Mouse (Mus musculus) spleen, adult 18-20 months (tissue): ENCODE results near the gene Arhgap15.

Experiments
- DNase-seq, 2 experiments: peaks; one replicate each; pipeline ENCODE4 v3.0.0; 2022; ENCODE audit warnings: mixed read lengths in 2 of 2

The Arhgap15 gene

GRCm38 (mm10) chr2:44121162-44121561 is 372.5 kb downstream of the Arhgap15 start:
- DNase-seq = no peak

- DNase-seq = no peak
Measured at GRCm38 (mm10) chr2:44123246-44123645, 374.6 kb downstream of the Arhgap15 start.

GRCm38 (mm10) chr2:44124093-44124492 is 375.5 kb downstream of the Arhgap15 start:
- no peak for DNase-seq

- no peak for DNase-seq
Measured at GRCm38 (mm10) chr2:44124683-44125082, 376.1 kb downstream of the Arhgap15 start.

- DNase-seq = no peak
Measured at GRCm38 (mm10) chr2:44126044-44126695, 377.5 kb downstream of the Arhgap15 start.

GRCm38 (mm10) chr2:44129533-44129932 is 380.9 kb downstream of the Arhgap15 start:
- no peak for DNase-seq

DNA sequence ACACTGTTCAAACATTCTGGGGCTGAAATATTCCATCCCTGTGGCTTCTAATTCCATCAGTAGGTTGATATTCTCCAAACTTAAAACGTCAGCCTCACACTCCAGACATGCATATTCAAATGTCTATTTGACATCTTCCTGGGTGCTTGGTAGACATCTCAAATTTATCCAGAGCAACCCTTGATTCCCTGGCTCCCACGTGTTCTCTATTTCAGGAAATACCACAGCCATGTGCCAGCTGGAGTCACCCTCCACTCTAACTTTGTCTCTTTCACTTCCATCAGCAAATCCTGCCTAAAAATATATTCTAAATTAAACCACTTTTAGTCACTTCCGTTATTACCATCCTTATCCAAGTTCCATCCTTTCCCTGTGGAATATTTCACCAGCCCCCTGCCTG is 382.6 kb downstream of the Arhgap15 start:
- DNase-seq = no peak

DNA sequence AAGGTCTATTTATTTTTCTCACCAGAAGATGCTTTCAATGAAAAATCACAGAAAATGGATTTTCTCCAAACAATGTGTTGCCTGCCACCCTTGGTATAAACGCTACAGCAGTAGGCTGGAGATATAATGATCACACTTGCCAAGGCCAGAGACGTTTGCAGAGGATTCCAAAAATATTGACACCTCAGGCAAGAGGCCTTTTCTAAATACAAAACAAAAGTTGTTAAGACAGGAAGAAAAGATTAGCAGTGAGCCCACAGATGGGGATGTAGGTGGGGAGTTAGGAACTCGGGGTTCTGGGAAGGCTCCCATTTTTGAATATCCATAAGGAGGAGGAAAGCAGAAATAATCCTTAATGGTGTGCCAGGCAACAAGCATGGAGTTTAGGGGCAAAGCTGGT is 386.2 kb downstream of the Arhgap15 start:
- no peak for DNase-seq

DNA sequence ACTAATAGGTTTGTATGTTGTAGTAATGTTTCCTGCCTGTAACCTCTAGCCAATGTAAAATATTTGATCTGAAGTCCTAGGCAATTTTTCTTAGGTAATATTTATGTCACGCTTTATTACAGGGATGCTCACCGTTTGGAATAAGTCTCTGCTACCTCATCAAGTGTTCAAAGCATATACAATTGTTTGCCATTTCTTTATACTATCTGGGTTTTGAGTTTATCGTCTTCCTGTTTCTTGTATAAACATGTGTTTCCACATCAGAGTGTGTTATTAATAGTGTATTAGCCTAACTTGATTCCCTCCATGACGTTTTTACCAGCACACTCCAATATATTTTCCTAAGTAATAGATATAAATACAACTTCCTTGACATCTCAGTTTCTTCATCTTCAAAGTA is 391.8 kb downstream of the Arhgap15 start:
- no peak for DNase-seq

GRCm38 (mm10) chr2:44142152-44142551 is 393.5 kb downstream of the Arhgap15 start:
- DNase-seq = no peak

- no peak for DNase-seq
Measured at GRCm38 (mm10) chr2:44142611-44143010, 394.0 kb downstream of the Arhgap15 start.

DNA sequence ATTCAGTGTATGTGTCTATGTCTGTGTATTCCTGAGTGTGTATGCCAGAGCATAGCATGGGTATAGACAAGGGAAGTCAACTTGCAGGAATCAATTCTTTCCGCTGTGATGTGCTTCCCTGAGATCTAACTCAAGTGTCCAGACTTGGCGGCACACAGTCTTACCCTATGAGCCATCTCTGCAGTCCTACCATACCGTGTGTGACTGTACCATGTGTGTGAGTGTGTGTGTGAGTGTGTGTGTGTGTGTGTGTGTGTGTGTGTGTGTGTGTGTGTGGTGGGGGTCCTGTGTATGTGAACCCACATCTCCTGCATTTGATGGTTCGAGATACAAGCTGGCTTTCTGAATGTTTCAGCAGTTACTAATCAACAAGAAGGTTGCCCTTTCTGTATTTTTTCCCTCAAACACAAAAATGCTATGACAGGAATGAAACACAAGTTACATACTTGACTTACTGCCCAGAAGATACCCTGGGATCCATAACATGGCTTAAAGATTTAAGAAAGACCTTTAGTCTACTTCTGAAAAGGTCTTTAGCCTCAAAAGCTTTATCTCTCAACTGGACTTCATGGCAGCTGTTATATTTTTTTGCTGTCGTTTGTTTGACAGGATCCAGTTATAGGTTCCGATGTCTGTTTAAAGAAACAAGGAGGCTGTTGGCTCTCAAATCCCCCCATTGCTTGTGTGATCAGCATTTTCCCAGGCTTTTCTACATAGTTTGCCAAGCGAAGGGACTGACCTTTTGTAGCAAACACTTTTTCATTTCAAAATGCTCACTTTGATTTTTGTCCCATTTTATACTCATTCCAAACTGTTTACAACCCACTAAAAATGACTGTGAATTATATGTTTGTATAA is 397.7 kb downstream of the Arhgap15 start:
- no peak for DNase-seq

- DNase-seq = no peak
Measured at GRCm38 (mm10) chr2:44147486-44147885, 398.9 kb downstream of the Arhgap15 start.

GRCm38 (mm10) chr2:44147971-44148370 is 399.3 kb downstream of the Arhgap15 start:
- DNase-seq = no peak

GRCm38 (mm10) chr2:44148550-44149100 is 400.0 kb downstream of the Arhgap15 start:
- no peak for DNase-seq

GRCm38 (mm10) chr2:44152301-44152700 is 403.7 kb downstream of the Arhgap15 start:
- no peak for DNase-seq

DNA sequence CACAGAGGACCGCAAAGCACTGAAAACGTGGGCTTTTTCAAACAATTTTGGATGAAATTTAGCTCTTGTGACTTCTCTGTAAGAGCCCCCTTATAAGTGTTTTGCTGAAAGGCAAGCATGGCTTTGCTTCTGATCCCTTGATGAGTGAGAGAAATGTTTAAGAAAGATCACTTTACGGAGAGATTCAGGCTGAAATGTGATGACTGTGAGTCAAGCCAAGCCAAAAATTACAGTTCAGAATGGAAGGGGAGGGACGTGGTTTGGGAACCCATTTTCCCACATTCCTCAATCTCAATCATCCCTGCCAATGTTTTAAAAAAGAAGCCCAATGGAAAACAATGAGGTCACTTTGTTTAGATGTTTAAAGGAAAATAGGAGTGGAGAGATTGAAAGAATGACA is 411.7 kb downstream of the Arhgap15 start:
- no peak for DNase-seq

DNA sequence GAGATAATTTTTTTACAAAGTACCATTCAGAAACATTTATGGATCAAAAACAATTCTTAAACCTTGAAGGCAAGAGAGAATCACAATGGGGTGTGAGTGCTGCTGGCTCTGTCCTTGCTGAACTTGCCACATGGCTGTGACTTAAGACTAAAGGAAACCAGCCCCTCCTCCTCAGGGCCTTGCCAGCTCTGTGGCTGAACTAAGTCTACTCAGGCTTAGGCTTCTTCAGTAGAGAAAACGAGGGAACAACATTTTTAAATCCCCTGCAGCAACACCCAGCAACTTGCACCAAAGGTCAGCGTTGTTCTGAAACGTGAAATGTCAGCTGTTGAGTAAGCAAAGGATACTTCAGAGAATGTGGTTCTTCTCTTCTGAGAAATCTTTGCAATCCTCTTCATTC is 417.2 kb downstream of the Arhgap15 start:
- DNase-seq = no peak

- no peak for DNase-seq
Measured at GRCm38 (mm10) chr2:44166716-44167115, 418.1 kb downstream of the Arhgap15 start.

GRCm38 (mm10) chr2:44184476-44184875 is 435.9 kb downstream of the Arhgap15 start:
- DNase-seq = no peak

DNA sequence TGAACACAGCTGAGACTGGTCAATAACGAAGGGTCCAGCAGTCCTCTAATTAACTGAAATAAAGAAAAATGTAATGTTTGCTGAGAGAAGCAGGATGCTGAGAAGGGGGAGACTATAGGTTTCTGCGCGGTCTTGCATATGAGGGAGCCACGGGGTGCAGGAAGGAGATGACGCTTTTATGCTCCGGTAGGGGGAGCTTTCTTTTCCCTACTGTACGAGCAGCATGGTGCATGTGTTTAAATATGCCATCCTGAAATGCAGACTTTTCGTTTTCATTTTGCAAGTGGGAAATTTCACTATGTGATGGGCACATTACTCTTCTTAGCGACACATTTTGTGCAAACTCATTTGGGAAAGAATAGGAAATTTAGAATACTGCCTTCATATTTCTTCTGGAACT is 442.1 kb downstream of the Arhgap15 start:
- no peak for DNase-seq

GRCm38 (mm10) chr2:44192058-44192457 is 443.4 kb downstream of the Arhgap15 start:
- no peak for DNase-seq

GRCm38 (mm10) chr2:44215506-44215905 is 466.9 kb downstream of the Arhgap15 start:
- DNase-seq = no peak

- no peak for DNase-seq
Measured at GRCm38 (mm10) chr2:44217811-44218210, 469.2 kb downstream of the Arhgap15 start.
